Mouse (Mus musculus) bone marrow, adult 2 months (tissue): ENCODE results near the gene Pts. TPM values are rescaled to one million over a fixed set of nuclear protein-coding genes. Genes with fewer than 3 reads are reported as not detected.

Source experiments
- H3K27ac ChIP-seq: fragments of 200-500 bp; 2 replicates; pipeline ENCODE4 v1.5.1; 2012; ENCODE audit warnings: low read depth, mild to moderate bottlenecking, control low read depth, inconsistent platforms, low read length; ENCODE audit not compliant: control insufficient read depth, poor library complexity, insufficient read depth
- H3K4me1 ChIP-seq: fragments of 200-500 bp; 2 replicates; pipeline ENCODE4 v1.6.1; 2011; ENCODE audit warnings: low read length; ENCODE audit not compliant: control insufficient read depth, insufficient read depth
- H3K4me3 ChIP-seq: fragments of 200-500 bp; replicated peaks from 2 replicates; pipeline ENCODE3; 2011; ENCODE audit warnings: mild to moderate bottlenecking, low read depth, low read length, control low read depth; ENCODE audit not compliant: control insufficient read depth
- CTCF ChIP-seq: fragments of 200-500 bp; IDR thresholded peaks from 2 replicates; pipeline ENCODE4 v1.5.1; 2011; ENCODE audit warnings: low read length, control low read depth; ENCODE audit not compliant: control insufficient read depth, insufficient read depth
- POLR2A ChIP-seq: fragments of 200-500 bp; IDR thresholded peaks from 2 replicates; pipeline ENCODE4 v1.6.1; 2011; ENCODE audit warnings: low read depth, mild to moderate bottlenecking, control low read depth, low read length, borderline replicate concordance; ENCODE audit not compliant: control insufficient read depth
- WGBS: fragments of 180-500 bp; shearing (Covaris S2); methylation state at CpG from one replicate; pipeline ENCODE4 v1.1.7; 2018; 5-methylcytosine and 5-hydroxymethylcytosine counted together
- polyA plus RNA-seq: library from polyadenylated mRNA; stranded (reverse); fragments of >200 nt; gene quantifications from 2 replicates; pipeline ENCODE4 v1.2.4, GENCODE M21; 2011; ENCODE audit warnings: low replicate concordance; ENCODE audit not compliant: missing spikeins, insufficient read depth, insufficient read length

Pts gene
- polyA plus RNA-seq, 1 experiment: 35.7 TPM

GRCm38 (mm10) chr9:50475745-50476144 lies 52.8 kb downstream of the Pts start:
- no peak overlapping the region for H3K4me3 ChIP-seq
- peaks cover 7% of the 10 kb centered on the region; the same call in 1 of the 2 replicates for H3K4me1 ChIP-seq
- no peak overlapping the region for H3K27ac ChIP-seq
- TF ChIP-seq POLR2A (no peak), CTCF (no peak)
- WGBS: 77% methylated on average over 8 of the region's 8 CpGs

DNA sequence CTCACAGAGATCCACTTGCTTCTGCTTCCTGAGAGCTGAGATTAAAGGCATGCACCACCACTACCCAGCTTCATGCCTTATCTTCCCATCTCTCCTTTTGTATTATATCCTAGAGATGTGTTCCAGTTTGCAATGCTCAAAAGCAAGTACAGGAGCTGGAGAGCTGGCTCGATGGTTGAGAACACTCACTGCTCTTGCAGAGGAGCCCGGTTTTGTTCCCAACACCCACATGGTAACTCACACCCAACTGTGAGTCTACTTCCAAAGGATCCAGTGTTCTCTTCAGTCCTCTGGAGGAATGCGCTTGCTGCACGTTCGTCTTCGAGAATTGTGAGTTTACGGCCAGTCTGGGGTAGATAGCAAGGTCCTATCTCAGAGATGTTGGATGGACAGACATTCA lies 53.2 kb downstream of the Pts start:
- H3K27ac ChIP-seq: no peak overlapping the region
- TF ChIP-seq POLR2A (no peak), CTCF (no peak)
- WGBS: 86% methylated on average over 7 of the region's 7 CpGs
- peaks cover 8% of the 10 kb centered on the region; the same call in 1 of the 2 replicates for H3K4me1 ChIP-seq
- no peak overlapping the region for H3K4me3 ChIP-seq

Other genes with a start within 250 kb of the Pts start
- gene Rpl10-ps3, start 183.8 kb downstream of the Pts start, polyA plus RNA-seq: 536 and 982 TPM in 2 replicates
- gene Plet1, start 34.2 kb downstream of the Pts start, polyA plus RNA-seq: 1.5 TPM in 1 of 2 replicates, not detected in the other
- 11.9 and 18.4 TPM in 2 replicates for gene Il18, start 26.1 kb upstream of the Pts start, polyA plus RNA-seq
- 1.1 and 1.9 TPM in 2 replicates for gene Bco2, start 26.5 kb upstream of the Pts start, polyA plus RNA-seq
- gene Tex12, start 32.6 kb upstream of the Pts start, polyA plus RNA-seq: not detected in 2 replicates
- 63.1 and 65.6 TPM in 2 replicates for gene Sdhd, start 75.1 kb upstream of the Pts start, polyA plus RNA-seq
- 41.7 and 54.8 TPM in 2 replicates for gene Timm8b, start 75.2 kb upstream of the Pts start, polyA plus RNA-seq
- gene Pih1d2, start 88.6 kb upstream of the Pts start, polyA plus RNA-seq: 2.5 TPM in 1 of 2 replicates, not detected in the other
- gene Nkapd1, start 88.7 kb upstream of the Pts start, polyA plus RNA-seq: 6.1 and 13.0 TPM in 2 replicates
- gene Dlat, start 131.1 kb upstream of the Pts start, polyA plus RNA-seq: 13.0 and 13.8 TPM in 2 replicates
- 0.29 TPM in 1 of 2 replicates, not detected in the other for gene Dixdc1, start 210.8 kb upstream of the Pts start, polyA plus RNA-seq
- not detected in 2 replicates for gene 2310030G06Rik, start 217.8 kb upstream of the Pts start, polyA plus RNA-seq
- 6.9 and 10.5 TPM in 2 replicates for gene Cryab, start 222.6 kb upstream of the Pts start, polyA plus RNA-seq
- gene Hspb2, start 223.6 kb upstream of the Pts start, polyA plus RNA-seq: not detected in 2 replicates
- 5.5 and 5.7 TPM in 2 replicates for gene Fdxacb1, start 239.5 kb upstream of the Pts start, polyA plus RNA-seq
- 9.7 and 10.2 TPM in 2 replicates for gene Alg9, start 246.3 kb upstream of the Pts start, polyA plus RNA-seq
- 24.7 and 32.8 TPM in 2 replicates for gene 1110032A03Rik, start 246.8 kb upstream of the Pts start, polyA plus RNA-seq